Mouse (Mus musculus) T-cell, adult 66 days (primary cell): ENCODE results near the gene Mad2l1bp. TPM values are rescaled to one million over a fixed set of nuclear protein-coding genes. Genes with fewer than 3 reads are reported as not detected.

Experiments used
- total RNA-seq, 2 experiments: library from RNA; stranded (reverse); gene quantifications; 3 replicates in 1 of 2; 4 replicates in 1 of 2; pipeline ENCODE4 v1.2.4; 2023

Gene Mad2l1bp
- 10 to 100 TPM; 23.8 to 25.9 TPM for total RNA-seq

GRCm38 (mm10) chr17:46152847-46153782 is at the start of gene Mad2l1bp:
TSS of gene Mad2l1bp (minus strand) at chr17:46153553.

GRCm38 (mm10) chr17:46202421-46203071 is 49.2 kb upstream of the Mad2l1bp start, which contains the start of the genes Polh and Xpo5:
TSS of gene Polh (minus strand) at chr17:46202645.
TSS of gene Xpo5 (plus strand) at chr17:46202782.

GRCm38 (mm10) chr17:46160686-46161085 is 7.3 kb upstream of the Mad2l1bp start, which contains the start of gene Gtpbp2:
TSS of gene Gtpbp2 (plus strand) at chr17:46161032.

GRCm38 (mm10) chr17:46143578-46144423 is 9.6 kb downstream of the Mad2l1bp start, which contains the start of gene Rsph9:
TSS of gene Rsph9 (minus strand) at chr17:46144216.

GRCm38 (mm10) chr17:46110402-46111289 is 42.7 kb downstream of the Mad2l1bp start, which contains the start of gene Mrps18a:
TSS of gene Mrps18a (plus strand) at chr17:46110986.

Other genes starting within 250 kb of the Mad2l1bp start
- 1 to 10 TPM; 2.1 to 2.4 TPM for gene Vegfa, start 121.2 kb downstream of the Mad2l1bp start, total RNA-seq
- 10 to 100 TPM; 50.3 to 52.5 TPM for gene Mrps18a, start 42.6 kb downstream of the Mad2l1bp start, total RNA-seq
- gene Rsph9, start 9.3 kb downstream of the Mad2l1bp start, total RNA-seq, result not detected
- gene Gtpbp2, start 7.5 kb upstream of the Mad2l1bp start, total RNA-seq, result 100 to 1,000 TPM; 209 to 215 TPM
- gene Polh, start 49.1 kb upstream of the Mad2l1bp start, total RNA-seq, result 10 to 100 TPM; 12.1 to 14.6 TPM
- gene Xpo5, start 49.2 kb upstream of the Mad2l1bp start, total RNA-seq, result 10 to 100 TPM; 37.5 to 41.9 TPM
- 10 to 100 TPM; 60.8 to 70.2 TPM for gene Polr1c, start 94.5 kb upstream of the Mad2l1bp start, total RNA-seq
- 100 to 1,000 TPM; 110 TPM for gene Yipf3, start 94.5 kb upstream of the Mad2l1bp start, total RNA-seq
- gene Lrrc73, start 100.0 kb upstream of the Mad2l1bp start, total RNA-seq, result 1 to 10 TPM; 3.2 to 4.9 TPM
- 10 to 100 TPM; 44.5 to 55.9 TPM for gene Tjap1, start 129.5 kb upstream of the Mad2l1bp start, total RNA-seq
- gene Dlk2, start 143.9 kb upstream of the Mad2l1bp start, total RNA-seq, result under 1 TPM in 1 of 2 experiments, not detected in 1; 0.55 TPM
- 10 to 100 TPM; 16.1 to 17.5 TPM for gene Abcc10, start 174.8 kb upstream of the Mad2l1bp start, total RNA-seq
- 10 to 100 TPM; 43.3 to 48.2 TPM for gene Zfp318, start 230.2 kb upstream of the Mad2l1bp start, total RNA-seq